Mouse (Mus musculus): ENCODE data around the gene Pigu. TPM values are rescaled to one million over a fixed set of nuclear protein-coding genes. Genes with fewer than 3 reads are reported as not detected.

Pigu gene
- polyA plus RNA-seq, 1 experiment from 2014 or later = 61.3 TPM

DNA sequence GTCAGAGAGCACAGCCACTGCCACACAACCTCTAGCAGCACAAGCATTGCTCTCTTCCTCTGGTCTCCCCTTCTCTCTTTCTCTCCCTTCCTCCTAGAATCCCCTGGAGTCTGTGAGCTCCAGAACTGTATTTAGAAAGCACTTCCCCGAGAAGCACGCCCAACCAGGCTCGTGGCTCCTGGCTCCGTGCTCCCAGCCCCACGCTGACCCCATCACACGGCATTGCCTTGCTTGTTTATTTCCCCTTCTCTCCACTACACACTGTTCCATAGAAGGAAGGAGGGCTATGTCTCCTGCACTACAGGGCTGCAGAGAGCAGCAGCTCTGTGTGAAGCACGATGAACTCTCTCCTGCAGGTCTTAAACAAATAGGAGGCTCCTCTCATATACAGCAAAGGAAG lies 72.6 kb downstream of the Pigu start:
- WGBS = 57% methylated on average over 7 of the region's 7 CpGs
- ATAC-seq = peak; percentile 50
- Histone ChIP-seq H3K4me3 (ENCODE audit: low read length) (no peak overlapping the region), H3K9ac (ENCODE audit: low read depth, low read length) (no peak overlapping the region), H3K4me1 (ENCODE audit: control insufficient read depth, insufficient read depth, low read length) (no peaks in the 10 kb centered on the region), H3K27ac (ENCODE audit: low read length) (no peak overlapping the region), H3K36me3 (ENCODE audit: control insufficient read depth, insufficient read depth, low read length) (no peaks in the 10 kb centered on the region), H3K27me3 (replicated peaks; ENCODE audit: control insufficient read depth, insufficient read depth, low read length) (no peaks in the 10 kb centered on the region), H3K4me2 (ENCODE audit: low read depth, low read length) (no peak overlapping the region), H3K9me3 (ENCODE audit: control insufficient read depth, low read length) (no peaks in the 10 kb centered on the region)

DNA sequence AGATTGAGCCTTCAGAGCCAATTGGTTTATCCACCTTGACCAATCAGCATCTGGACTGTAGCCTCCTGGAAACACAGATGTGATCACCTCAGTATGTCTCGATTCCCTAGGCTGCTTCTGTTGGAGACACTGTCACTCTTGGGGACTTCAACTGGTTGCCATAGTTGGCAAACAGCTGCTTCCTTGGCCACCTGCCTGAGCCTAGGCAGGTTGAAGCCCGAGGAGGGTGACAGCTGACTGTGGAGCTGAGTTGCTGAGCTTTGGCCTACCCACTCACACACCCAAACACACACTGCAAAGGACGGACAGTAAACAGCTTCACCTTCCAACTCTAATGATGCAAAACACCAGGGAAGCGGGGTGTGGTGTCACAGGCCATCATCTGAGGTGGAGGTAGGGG lies 73.4 kb downstream of the Pigu start:
- no peak overlapping the region for H3K4me2 ChIP-seq (ENCODE audit: low read depth, low read length)
- ATAC-seq = no peak
- no peak overlapping the region for H3K9ac ChIP-seq (ENCODE audit: low read depth, low read length)
- H3K9me3 ChIP-seq (ENCODE audit: control insufficient read depth, low read length) = no peaks in the 10 kb centered on the region
- WGBS = 91% methylated on average over 4 of the region's 4 CpGs
- no peaks in the 10 kb centered on the region for H3K27me3 ChIP-seq (replicated peaks; ENCODE audit: control insufficient read depth, insufficient read depth, low read length)
- no peaks in the 10 kb centered on the region for H3K36me3 ChIP-seq (ENCODE audit: control insufficient read depth, insufficient read depth, low read length)
- no peak overlapping the region for H3K4me3 ChIP-seq (ENCODE audit: low read length)
- no peaks in the 10 kb centered on the region for H3K4me1 ChIP-seq (ENCODE audit: control insufficient read depth, insufficient read depth, low read length)
- no peak overlapping the region for H3K27ac ChIP-seq (ENCODE audit: low read length)

DNA sequence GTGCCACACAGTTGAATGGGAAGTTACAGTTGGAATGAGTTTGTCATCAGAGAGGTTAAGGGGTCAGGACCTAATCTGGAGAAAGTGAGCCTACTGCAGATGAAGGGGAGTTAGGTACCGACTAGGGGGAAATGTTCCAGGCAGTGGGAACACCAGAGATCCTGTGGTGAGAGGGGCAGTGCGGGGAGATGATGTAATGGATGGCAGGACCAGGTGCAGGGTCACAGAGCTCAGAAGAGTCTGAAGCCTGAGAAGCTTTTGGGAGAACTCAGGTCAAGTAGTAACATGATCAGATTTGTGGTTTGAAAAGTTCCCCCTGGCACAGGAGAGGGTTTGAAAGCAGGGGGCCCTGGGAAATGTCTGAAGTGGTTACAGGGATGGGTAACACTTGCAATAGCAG lies 77.1 kb downstream of the Pigu start:
- H3K4me2 ChIP-seq (ENCODE audit: low read depth, low read length) = no peak overlapping the region
- H3K4me1 ChIP-seq (ENCODE audit: control insufficient read depth, insufficient read depth, low read length) = peaks cover 5% of the 10 kb centered on the region; the same call in 1 of the 2 replicates
- 72% methylated on average over 2 of the region's 2 CpGs for WGBS
- H3K9ac ChIP-seq (ENCODE audit: low read depth, low read length) = no peak overlapping the region
- no peak overlapping the region for H3K27ac ChIP-seq (ENCODE audit: low read length)
- H3K27me3 ChIP-seq (replicated peaks; ENCODE audit: control insufficient read depth, insufficient read depth, low read length) = no peaks in the 10 kb centered on the region
- H3K9me3 ChIP-seq (ENCODE audit: control insufficient read depth, low read length) = no peaks in the 10 kb centered on the region
- H3K4me3 ChIP-seq (ENCODE audit: low read length) = no peak overlapping the region
- no peak for ATAC-seq
- H3K36me3 ChIP-seq (ENCODE audit: control insufficient read depth, insufficient read depth, low read length) = no peaks in the 10 kb centered on the region

DNA sequence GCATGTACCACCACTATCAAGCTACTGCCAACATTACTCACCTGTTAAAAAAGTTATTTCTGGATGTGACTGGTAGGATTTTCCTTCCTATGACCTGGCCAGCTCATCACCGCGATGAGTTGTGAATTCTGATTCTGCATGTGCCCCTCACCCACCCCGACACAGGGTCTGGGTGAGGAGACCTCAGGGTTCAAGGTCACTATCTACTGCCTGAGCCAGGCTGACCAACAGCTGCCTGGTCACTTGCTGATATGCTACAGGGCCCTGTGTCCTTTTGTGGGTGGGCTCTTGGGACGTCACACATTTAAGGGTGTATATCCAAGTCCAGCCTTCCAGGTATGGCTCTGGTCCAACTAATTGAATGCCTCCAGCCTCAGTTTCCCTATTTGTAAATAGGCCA lies 78.1 kb downstream of the Pigu start:
- peaks cover 5% of the 10 kb centered on the region; the same call in 1 of the 2 replicates for H3K4me1 ChIP-seq (ENCODE audit: control insufficient read depth, insufficient read depth, low read length)
- no peak overlapping the region for H3K9ac ChIP-seq (ENCODE audit: low read depth, low read length)
- no peak overlapping the region for H3K4me2 ChIP-seq (ENCODE audit: low read depth, low read length)
- H3K27ac ChIP-seq (ENCODE audit: low read length) = no peak overlapping the region
- ATAC-seq = no peak
- H3K9me3 ChIP-seq (ENCODE audit: control insufficient read depth, low read length) = no peaks in the 10 kb centered on the region
- WGBS = 89% methylated on average over 4 of the region's 4 CpGs
- no peaks in the 10 kb centered on the region for H3K27me3 ChIP-seq (replicated peaks; ENCODE audit: control insufficient read depth, insufficient read depth, low read length)
- H3K4me3 ChIP-seq (ENCODE audit: low read length) = no peak overlapping the region
- H3K36me3 ChIP-seq (ENCODE audit: control insufficient read depth, insufficient read depth, low read length) = no peaks in the 10 kb centered on the region

DNA sequence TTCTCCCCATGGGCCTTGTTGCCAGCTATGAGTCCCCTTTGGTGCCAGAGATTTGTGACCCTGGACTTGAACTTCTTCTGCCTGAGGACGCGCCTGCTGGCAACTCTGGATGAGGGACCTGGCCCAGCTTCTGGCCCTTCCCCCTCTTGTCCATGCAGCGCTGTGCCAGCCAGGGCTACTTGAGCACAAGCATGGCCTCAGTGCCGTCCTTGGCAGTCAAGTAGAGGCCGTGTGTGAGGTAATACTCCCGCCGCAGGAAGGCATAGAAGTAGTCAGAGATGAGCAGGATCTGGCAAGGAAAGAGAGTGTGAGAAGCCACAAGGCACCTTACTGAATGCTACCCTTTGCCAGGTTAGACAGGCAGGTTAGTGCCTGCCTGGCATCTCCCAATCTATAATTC lies 78.9 kb downstream of the Pigu start:
- ATAC-seq = no peak
- 87% methylated on average over 7 of the region's 7 CpGs for WGBS
- no peak overlapping the region for H3K9ac ChIP-seq (ENCODE audit: low read depth, low read length)

DNA sequence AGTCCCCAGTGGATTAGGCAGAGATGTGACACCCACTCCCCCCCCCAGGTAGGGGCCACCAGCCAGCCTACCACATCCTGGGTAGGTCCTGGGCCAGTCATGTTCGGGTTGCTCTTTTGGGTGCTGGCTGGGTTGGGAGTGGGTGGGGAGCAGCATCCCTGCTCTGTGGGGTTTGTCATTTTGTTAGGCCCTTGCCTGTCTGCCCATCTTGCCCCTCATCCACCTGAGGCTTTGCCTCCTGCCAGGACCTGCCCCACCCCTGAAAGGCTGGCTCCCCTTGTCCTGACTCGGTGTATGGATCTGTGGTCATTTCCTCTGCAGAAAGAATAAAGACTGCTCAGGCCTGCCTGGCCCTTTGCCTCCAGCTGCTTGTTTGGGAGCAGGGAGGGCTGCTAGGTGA lies 79.5 kb downstream of the Pigu start:
- 85% methylated on average over 2 of the region's 2 CpGs for whole genome bisulfite sequencing
- Histone ChIP-seq H3K9me3 (ENCODE audit: control insufficient read depth, low read length) (no peaks in the 10 kb centered on the region), H3K4me1 (ENCODE audit: control insufficient read depth, insufficient read depth, low read length) (peaks cover 5% of the 10 kb centered on the region; the same call in 1 of the 2 replicates), H3K9ac (ENCODE audit: low read depth, low read length) (0 out of 2 replicates have a peak overlapping the region, but pooled peaks have one; percentile 93), H3K36me3 (ENCODE audit: control insufficient read depth, insufficient read depth, low read length) (no peaks in the 10 kb centered on the region), H3K27me3 (replicated peaks; ENCODE audit: control insufficient read depth, insufficient read depth, low read length) (no peaks in the 10 kb centered on the region), H3K4me2 (ENCODE audit: low read depth, low read length) (peak overlapping the region; percentile 78), H3K27ac (ENCODE audit: low read length) (no peak overlapping the region), H3K4me3 (ENCODE audit: low read length) (no peak overlapping the region)
- no peak for ATAC-seq

More for the DNA sequence above, 78.9 kb downstream of the Pigu start:
- Histone ChIP-seq H3K27me3 (replicated peaks; ENCODE audit: control insufficient read depth, insufficient read depth, low read length) (no peaks in the 10 kb centered on the region), H3K4me2 (ENCODE audit: low read depth, low read length) (no peak overlapping the region), H3K27ac (ENCODE audit: low read length) (no peak overlapping the region), H3K36me3 (ENCODE audit: control insufficient read depth, insufficient read depth, low read length) (no peaks in the 10 kb centered on the region), H3K9me3 (ENCODE audit: control insufficient read depth, low read length) (no peaks in the 10 kb centered on the region), H3K4me1 (ENCODE audit: control insufficient read depth, insufficient read depth, low read length) (peaks cover 5% of the 10 kb centered on the region; the same call in 1 of the 2 replicates), H3K4me3 (ENCODE audit: low read length) (no peak overlapping the region)

DNA sequence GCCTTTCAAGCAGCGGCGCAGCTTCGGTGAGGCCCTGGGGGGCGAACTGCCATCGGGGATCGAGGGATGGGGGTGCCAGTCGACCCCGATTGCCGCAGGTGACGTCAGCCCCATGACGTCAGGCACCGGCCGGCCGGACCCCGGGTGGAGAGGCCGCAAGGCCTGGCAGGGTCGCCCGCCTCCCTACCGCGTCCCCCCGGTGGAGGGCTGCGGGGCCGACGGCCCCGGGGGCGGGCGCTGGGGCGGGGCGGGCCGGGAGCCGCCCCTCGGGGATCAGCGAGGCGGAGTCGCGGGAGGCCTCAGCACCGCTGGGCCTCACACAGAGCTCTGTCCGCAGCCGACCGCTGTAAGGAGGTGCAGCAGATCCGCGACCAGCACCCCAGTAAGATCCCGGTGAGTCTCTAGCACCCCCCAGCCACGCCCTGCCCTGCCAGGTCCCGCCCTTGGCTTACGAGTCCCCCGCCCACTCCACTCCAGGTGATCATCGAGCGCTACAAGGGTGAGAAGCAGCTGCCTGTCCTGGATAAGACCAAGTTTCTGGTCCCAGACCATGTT lies 80.5 kb downstream of the Pigu start:
- Histone ChIP-seq H3K36me3 (ENCODE audit: control insufficient read depth, insufficient read depth, low read length) (no peaks in the 10 kb centered on the region), H3K4me1 (ENCODE audit: control insufficient read depth, insufficient read depth, low read length) (peaks cover 5% of the 10 kb centered on the region; the same call in 1 of the 2 replicates), H3K9me3 (ENCODE audit: control insufficient read depth, low read length) (no peaks in the 10 kb centered on the region), H3K4me3 (ENCODE audit: low read length) (peak overlapping the region; percentile 98), H3K9ac (ENCODE audit: low read depth, low read length) (peak overlapping the region; percentile 93), H3K4me2 (ENCODE audit: low read depth, low read length) (peak overlapping the region; percentile 78), H3K27ac (ENCODE audit: low read length) (peak overlapping the region; percentile 86), H3K27me3 (replicated peaks; ENCODE audit: control insufficient read depth, insufficient read depth, low read length) (no peaks in the 10 kb centered on the region)
- WGBS = under 1% methylated on average over 36 of the region's 49 CpGs
- peak; percentile 96 for ATAC-seq

DNA sequence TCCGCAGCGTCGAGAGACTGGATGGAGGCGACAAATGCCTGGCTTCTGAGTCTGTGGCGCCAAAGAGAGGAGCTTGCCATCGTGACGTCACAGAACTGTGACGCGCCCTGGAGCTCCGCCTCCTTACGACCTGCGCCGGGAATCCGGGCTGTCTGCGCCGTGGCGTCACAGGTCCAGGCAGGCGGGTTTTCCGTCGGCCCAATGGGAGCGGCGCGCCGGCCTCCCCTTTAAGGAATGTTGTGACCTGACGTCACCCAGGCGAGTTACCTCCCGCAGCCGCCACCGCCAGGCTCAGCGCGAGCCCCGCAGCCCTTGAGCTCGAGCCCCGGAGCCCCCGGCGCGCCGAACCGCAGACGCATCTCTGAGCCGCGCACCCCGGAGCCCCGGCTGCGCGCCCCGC lies 81.0 kb downstream of the Pigu start, which contains the start of gene Map1lc3a:
Map1lc3a (plus strand) TSS at position 103 of the 400 bp plus-strand sequence.
- ATAC-seq = peak; percentile 93
- Histone ChIP-seq H3K27ac (ENCODE audit: low read length) (peak within 1 kb of the TSS; percentile 86), H3K4me2 (ENCODE audit: low read depth, low read length) (peak within 1 kb of the TSS; percentile 78), H3K4me3 (ENCODE audit: low read length) (peak within 1 kb of the TSS; percentile 98), H3K9ac (ENCODE audit: low read depth, low read length) (peak within 1 kb of the TSS; percentile 93), H3K27me3 (replicated peaks; ENCODE audit: control insufficient read depth, insufficient read depth, low read length) (no peaks in the 10 kb centered on the region), H3K36me3 (ENCODE audit: control insufficient read depth, insufficient read depth, low read length) (no peaks in the 10 kb centered on the region), H3K9me3 (ENCODE audit: control insufficient read depth, low read length) (no peaks in the 10 kb centered on the region), H3K4me1 (ENCODE audit: control insufficient read depth, insufficient read depth, low read length) (peaks cover 5% of the 10 kb centered on the region; the same call in 1 of the 2 replicates)
- 1% methylated on average over 47 of the region's 47 CpGs for WGBS

DNA sequence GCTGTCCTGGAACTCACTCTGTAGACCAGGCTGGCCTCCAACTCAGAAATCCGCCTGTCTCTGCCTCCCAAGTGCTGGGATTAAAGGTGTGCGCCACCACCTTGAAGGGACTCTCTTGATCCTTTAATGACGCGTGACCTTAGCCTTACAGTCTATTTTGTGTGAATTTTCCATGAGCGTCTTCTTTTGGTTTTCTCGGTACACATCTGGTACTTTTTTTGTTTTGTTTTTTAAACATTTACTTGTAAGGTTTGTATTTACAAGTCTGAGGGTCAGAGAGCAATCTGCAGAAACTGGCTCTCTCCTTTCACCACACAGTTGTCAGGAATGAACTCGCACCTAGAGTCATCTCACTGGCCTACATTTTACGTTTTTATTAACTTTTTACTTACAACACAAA lies 83.6 kb downstream of the Pigu start:
- Histone ChIP-seq H3K27ac (ENCODE audit: low read length) (no peak overlapping the region), H3K4me2 (ENCODE audit: low read depth, low read length) (no peak overlapping the region), H3K9me3 (ENCODE audit: control insufficient read depth, low read length) (no peaks in the 10 kb centered on the region), H3K4me3 (ENCODE audit: low read length) (no peak overlapping the region), H3K36me3 (ENCODE audit: control insufficient read depth, insufficient read depth, low read length) (no peaks in the 10 kb centered on the region), H3K9ac (ENCODE audit: low read depth, low read length) (no peak overlapping the region), H3K4me1 (ENCODE audit: control insufficient read depth, insufficient read depth, low read length) (peaks cover 5% of the 10 kb centered on the region; the same call in 1 of the 2 replicates), H3K27me3 (replicated peaks; ENCODE audit: control insufficient read depth, insufficient read depth, low read length) (no peaks in the 10 kb centered on the region)
- ATAC-seq = no peak
- WGBS = 87% methylated on average over 8 of the region's 8 CpGs
